Mouse (Mus musculus) brain, adult 2 months (tissue): ENCODE measurements at regions not wholly inside any gene's neighbourhood (a gene's known extent, or its start where the extent isn't known, plus 50 kb on each side); places are given as distances from the start of the nearest gene placed in this dataset.

Source experiments
- DNase-seq: peaks from one replicate; pipeline ENCODE4 v3.0.0; 2011; ENCODE audit warnings: low read depth, low spot score

DNA sequence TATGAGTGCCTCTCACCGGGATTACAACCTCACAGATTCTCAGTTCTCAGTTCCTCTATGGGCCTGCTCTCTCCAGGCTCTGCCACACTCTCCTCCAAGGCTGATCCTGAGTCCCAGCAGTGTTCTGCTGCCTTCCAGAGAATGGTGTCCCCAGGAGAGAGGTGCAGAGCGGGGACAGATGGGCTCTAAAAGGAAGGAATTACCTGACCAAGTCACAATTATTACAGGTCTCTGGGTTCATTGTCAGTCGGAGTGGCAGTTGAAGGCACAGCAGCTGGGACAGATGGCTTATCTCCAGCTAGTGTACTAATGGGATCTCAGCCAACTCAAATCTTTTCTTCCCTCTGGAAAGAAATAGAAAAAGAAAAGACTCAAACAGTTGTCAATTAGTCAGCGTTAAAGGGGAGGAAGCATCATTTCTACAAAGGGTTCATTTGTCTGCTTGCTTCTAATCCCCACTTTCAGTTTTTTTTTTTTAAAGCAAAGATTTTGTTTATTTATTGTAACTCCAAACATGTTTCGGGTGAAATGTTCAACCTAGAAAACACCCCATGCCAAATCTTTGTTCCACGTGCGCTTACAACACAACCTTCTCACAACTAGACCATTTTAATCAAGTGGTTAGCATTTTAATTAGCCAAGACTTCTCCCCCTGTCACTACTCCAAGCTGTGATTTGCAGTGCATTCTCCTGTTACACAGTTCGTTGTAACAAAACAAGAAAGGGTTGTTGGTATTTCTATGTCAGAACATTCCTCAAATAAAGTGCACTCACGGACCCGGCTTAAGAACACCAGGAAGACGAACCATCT is 304.3 kb upstream of the Sox11 start:
- peak; percentile 20 for DNase-seq

DNA sequence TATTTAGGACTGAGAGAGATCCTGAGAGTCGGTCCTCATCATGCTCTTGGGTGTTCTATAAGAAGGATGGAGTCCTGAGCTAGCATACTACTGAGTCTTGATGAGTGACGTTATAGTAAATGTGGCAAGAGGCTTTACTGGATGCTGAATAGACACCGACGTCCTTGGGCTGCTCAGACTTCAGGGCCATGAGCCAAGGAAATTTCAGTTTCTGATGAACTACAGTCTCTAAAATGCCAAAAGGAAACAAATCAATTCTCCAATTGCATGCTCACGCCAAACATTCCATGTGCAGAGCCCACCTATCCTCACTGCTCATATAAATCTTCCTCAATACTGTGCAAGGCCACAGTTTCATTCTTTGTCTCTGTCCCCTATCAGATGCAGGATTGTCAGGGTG is 277.2 kb upstream of the Sox11 start:
- DNase-seq, result no peak

DNA sequence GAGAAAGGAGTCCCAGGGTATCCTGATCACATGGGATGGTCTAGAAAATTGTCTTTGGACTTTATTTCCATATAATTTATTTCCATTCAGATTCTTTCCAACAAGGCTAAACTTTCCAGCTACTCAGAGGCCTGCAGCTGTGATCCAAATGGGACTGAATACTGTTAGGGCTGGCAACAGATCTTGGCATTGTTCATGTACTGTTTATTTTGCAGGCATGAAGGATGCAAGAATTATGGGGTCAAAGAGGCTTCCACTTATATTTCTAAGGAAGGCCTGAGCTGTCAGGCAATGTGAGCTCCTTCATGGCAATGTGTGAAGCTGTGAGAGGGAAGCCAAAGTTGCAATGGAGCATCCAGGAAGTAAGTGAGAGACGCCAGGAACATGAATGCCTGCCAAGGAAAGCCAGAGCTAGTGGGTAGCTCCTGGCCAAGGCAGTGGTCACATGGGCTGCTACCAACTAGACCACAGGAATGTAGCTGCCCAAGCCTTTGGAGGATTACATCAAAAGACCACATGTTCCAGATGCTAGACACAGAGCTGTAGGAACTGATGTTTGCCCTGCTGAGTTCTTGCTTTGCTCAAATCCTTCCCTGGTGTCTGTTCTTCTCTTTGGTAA is 261.8 kb upstream of the Sox11 start:
- no peak for DNase-seq

DNA sequence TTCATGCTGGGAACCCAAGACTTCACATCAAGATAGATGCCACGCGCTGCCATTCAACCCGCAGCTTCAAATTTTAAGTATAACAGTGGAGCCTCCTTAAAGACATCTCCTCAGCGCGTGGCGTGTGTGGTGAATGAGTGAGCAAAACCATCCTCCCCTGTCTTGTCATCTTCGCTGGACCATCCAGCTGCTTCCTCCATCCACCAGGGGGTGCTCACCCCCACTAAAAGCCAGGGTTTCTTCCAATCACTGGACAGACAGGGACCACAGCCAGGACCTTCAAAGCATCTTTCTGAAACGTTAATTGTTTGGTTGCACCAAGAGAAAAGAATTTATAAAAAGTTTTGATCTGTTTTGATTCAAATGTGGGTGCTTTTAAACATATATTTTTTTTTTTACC is 256.8 kb upstream of the Sox11 start:
- DNase-seq, result peak; percentile 67

DNA sequence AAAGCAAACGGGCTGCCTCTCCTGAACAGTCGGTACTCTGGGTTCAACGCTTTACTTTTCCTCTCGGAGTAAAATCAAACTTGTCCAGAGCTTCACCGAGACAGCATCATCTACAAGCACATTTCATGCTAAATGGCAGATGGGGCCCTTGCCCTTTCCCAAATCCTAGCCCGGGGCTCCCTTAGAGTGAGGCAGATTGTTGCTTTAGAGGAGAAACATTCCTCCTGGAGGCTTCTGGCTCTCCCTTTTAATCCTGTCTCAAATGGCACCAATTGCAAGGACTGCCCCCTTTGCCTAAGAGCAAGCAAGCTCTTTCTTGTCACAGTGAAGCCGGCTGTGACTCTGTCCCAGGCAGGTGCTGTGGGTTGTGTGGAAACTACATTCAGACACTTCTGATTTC is 255.5 kb upstream of the Sox11 start:
- DNase-seq, result peak; percentile 8

DNA sequence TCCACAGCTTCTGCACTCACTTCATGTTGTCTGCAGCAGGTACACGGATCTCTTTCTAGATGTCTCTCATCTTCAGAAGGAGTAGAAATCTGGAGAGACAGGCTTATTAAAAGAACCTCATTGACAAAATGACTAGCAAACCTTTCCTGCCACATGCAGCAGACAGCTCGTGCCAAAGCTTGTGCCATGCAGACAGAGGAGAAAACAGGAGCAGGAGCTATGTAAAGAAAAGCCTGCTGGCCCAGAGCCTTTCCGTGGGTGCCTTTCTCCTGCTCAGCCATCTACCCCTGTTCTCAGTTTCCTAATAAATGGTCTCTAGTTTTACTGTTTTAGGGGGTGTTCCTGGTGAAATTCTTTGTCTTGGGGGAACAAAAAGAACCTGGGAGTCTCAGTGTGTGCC is 254.9 kb upstream of the Sox11 start:
- DNase-seq, result peak; percentile 34

DNA sequence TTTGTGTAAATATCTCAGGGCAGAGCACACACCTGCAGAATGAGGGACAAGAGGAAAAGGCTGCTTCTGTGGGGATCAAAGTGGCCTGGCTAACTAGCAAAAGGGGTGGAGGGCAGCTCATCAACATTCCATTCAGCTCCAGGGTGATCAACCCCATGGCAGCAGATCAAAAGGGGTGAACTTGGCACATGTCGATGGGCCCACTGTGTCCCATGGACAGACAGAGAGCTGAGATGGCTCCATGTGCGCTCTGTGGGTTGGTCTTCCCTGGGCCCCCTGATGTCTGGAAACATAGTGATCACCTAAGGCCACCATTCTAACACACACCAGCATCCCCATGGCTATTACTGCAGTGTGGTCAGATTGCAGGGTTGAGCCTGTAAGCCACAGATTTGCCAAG is 253.2 kb upstream of the Sox11 start:
- DNase-seq, result no peak

DNA sequence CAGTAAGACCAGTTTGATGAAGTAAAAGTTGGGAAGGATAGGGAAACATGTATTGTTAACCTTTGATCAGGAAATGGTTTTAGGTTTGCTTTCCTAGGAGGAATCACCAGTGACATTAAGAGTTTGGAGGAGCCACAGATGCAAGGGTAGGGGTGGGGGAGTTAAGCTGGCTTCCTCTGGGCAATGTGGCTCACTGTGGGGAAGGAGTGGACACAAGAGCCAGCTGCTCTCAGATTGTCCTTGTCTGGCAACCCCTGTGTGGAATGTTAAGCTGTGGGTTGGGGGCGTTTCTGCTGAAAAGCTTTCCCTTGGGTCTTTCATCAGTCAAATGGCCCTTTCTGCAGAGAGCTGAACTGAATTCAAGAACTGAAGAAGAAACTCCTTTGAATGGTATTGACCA is 251.1 kb upstream of the Sox11 start:
- no peak for DNase-seq

DNA sequence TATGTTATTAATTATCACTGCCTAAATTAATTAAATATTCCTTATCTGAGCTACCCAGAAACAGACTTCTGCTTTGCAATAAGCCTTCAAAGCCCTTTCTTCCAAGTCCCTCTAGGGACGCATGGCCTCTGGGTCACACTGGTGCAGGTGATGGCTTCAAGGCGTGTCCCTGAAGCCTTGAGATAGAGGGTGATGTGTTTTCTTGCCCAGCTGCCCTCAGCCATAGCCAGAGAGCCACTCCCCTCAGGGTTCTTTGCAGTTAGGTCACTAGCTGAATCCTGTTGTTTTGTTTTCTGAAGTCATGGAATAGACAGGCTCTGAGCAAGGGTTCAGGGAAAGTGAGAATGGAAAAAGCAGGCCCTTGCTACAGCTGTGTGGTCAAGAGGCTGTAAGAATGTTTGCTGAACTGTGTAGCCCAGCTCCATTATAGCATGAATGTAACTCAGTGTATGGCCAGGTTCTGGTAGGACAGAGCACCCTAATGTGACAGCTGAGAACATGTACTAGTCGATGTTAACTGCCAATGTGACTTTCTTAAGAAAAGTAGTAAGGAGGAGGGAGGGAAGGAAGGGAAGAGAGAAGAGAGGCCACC is 233.8 kb upstream of the Sox11 start:
- no peak for DNase-seq

DNA sequence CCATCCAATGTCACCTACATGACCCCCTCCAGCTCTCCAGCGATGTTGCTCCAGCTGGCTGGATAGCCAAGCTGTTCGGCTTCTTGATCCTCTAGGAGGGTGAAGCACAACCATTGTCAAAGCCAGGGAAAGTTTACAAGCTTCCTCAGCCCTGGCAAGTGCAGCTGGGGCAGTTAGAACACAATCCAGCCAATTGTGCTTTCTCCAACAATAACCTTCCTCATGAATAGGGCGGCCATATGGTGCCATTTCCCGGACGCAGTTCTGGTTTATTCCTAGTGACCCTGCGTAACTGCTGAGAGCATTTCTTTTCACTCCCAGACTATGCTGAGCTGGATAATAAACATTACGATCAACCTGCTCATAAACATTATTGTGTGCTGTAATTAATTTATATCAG is 233.3 kb upstream of the Sox11 start:
- peak; percentile 53 for DNase-seq

DNA sequence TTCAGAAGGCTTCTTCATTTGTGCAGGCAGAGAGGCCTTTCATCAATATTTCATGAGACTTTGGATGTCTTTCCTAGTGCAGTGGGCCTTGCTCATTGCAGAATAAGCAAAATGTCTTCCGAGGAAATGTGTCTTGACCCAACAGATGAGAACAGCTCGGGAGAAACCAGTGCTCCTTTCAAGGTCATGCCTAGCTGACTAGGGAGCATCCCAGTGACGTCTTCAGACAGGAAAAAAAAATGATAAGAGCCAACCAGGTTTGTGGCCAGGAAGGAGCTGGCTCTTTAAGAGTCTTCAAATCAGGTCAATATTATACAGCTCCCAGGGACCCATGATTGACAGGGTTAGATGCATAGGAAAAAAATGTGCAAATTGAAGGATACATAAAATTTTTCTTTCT is 224.9 kb upstream of the Sox11 start:
- DNase-seq, result no peak

DNA sequence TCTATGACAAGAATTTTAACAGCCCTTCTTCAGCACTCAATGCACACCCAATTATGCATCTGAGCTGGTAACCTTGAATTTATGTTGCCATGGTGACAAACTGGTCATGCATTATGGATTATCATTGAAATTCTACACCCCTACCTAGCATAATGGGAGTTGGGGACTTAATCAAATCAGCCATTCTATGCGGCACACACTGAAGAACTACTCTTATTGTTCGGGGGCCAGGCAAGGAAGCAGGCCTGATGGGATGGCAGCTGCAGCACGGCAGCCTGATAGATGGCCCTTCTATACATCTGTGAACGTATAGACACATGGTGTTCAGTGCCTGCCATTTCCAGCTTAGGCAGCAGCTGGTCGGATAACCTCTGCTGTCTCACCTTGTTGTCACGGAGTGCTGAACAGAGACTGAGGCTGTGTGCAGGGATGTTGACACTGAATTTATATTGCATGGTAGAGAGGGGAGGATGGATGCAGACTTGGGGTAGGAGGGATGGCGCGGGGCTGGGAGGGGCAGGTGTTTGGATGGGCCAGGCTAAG is 223.7 kb upstream of the Sox11 start:
- peak; percentile 7 for DNase-seq

DNA sequence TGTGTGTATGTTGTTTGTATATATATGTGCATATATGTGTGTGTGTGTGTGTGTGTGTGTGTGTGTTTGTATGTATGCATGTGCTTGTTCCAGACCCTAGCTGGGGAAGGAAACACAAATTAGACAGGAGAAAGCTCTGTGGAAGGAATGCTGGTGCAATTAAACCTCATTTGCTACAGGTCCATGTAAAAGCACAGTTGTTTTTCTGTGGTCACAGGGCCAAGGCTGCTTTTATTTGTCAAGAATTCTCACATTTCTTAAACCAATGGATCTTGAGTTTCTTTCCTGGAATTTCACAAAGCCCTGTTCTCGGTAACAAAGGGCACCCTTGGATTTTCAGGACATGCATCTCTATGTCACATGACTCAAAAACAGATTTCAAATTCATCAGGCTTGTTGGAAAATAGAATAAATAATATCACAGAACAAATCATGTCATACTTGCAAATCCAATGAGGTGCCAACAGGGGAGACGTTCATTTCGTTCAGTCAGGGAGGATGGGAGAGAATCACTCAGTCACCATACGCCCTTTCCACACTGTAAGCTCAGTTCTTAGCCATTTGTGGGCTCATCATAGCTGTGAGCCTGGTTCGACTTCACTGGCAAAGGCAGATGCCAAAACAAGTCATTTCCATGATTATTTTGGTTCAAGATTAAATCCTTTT is 222.4 kb upstream of the Sox11 start:
- no peak for DNase-seq

DNA sequence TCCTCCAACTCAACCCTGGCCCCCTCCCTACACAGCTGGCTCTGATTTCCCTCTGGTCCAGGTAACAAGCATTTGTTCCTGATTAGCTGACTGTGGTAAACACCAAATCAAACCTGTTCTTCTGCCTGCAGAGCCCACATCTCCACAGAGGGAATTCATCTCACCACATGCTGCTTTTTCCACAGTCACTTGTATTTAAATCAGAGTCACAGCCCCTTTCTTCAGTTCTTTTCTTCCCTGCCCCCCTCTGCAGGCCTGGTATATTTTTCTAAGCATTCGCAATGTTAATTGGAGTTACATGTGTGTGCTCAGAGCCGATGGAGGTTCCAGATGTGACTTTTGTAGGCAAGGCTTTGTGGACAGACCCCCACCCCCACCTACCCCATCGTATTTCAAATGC is 221.5 kb upstream of the Sox11 start:
- DNase-seq, result no peak

DNA sequence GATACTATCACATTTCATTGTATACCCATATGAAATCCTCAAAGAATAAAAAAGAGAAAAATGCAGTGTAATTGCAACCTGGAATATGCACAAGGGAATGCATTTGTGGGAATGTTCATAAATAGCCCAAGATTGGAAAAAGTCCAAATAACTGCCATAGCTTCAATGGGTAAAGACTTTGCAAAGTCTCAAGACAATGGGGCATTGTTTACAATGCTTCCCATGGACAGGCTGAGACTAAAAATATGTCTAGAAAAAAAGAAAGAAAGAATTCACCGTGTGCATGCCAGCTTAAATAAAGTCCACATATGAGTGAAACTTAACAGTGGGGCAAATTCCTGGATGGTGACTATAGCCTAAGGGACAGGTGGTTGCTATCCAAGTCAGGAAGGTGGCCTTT is 210.4 kb upstream of the Sox11 start:
- DNase-seq, result no peak

DNA sequence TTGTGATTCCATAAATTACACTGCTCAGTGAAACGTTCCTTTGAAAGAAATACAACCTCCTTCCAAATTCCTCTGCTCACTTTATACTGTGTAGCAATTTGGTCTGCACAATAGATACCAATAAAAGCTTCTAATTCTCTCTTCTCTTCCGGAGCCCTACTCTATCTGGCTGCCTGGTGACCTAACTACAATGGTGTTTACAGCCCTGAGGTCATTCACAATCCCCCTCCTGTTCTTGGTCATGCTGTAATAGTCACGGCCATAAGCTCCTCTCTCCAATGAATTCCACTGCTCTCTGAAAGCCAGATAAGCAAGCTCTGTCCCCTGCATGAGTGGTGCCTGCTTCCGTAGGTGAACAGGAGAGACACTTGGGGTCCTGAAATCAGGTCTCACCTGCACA is 195.8 kb upstream of the Sox11 start:
- no peak for DNase-seq

DNA sequence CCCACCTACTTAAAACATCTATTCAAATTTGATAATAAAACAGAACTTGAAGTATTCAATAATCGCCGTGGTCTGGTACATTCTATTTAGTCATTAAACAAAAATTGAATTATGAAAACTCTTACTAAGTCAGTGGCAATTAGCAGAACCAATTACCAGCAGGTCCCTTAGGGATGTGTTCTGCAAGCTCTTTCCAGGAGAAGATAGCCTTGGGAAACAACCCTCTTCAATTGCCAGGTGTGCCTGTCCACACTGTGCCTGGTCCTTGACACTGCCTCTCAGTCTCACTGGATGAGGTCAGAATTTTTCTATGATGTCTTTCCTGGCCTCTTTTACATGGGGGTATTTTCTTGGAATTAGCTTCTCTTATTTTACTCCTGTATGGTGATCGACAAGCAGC is 195.1 kb upstream of the Sox11 start:
- DNase-seq, result peak; percentile 11

DNA sequence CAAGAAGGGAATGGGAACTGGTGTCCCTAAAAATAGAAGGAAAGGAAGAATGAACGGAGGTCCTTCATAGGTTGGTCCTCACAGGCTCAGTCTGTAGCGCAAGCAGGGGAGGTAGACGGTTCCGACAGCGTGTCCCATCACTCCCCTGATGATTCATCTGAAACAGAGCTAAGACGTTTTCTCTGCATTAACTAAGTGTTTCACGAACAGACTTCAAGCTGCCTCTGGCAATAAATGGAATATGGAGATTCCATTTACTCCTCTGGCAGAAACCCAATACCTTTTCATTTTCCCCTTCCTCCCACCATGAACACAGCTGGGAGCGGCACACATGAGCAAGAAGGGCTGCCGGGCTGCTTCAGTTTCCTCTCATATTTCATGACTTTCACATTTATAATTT is 194.6 kb upstream of the Sox11 start:
- DNase-seq, result peak; percentile 36

DNA sequence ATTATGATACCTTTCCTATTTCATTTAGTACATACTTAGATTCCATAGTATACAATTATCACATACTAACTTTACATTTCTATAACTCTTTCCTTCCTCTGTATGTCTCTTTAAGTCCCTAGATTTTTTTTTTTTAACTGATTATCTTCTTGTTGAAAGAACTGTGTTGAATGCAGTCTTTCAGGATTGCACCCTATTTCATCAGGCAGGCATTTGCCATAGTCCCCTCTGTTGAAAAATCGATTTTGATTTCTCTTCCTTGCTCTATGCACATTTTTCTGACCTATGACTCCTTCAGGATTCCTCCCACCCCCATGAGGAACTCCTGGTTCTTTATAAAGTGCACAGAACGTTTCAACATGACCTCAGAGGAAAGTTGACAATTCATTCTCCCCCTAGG is 183.2 kb upstream of the Sox11 start:
- DNase-seq, result no peak

DNA sequence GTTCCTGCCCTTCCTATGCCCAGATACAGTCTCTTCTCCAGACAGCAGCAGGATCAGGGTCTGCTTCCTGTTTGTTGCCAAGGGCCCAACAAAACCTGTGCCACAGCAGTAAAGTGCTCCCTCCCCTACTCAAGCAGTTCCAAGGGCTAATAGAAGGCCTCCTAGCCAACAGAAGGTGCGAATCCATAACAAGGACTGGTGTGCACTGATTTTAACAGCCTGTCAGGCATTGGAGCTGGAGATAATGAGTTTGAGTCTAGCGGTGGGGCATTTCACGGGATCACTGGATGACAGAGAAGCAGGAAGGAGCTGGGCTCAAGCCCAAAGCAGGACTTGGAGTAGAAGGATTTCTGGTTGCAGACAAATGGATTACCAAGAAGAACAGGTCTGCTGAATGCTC is 170.9 kb upstream of the Sox11 start:
- DNase-seq, result no peak

DNA sequence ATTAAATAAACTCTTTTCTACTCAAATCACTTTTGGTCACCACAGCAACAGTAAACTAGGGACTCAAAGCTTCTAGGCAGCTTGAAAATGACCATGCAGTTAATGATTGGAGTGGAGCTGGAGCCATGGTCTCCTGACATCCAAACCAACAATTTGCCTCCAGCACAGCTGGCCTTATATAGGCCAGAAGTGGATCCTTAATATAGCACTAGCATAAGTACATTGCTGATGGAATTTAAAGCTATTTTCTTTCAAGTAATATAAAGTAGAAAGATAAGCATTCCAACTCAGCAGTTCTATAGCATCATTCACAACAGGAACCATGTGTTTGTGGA is 165.8 kb upstream of the Sox11 start:
- DNase-seq, result no peak

DNA sequence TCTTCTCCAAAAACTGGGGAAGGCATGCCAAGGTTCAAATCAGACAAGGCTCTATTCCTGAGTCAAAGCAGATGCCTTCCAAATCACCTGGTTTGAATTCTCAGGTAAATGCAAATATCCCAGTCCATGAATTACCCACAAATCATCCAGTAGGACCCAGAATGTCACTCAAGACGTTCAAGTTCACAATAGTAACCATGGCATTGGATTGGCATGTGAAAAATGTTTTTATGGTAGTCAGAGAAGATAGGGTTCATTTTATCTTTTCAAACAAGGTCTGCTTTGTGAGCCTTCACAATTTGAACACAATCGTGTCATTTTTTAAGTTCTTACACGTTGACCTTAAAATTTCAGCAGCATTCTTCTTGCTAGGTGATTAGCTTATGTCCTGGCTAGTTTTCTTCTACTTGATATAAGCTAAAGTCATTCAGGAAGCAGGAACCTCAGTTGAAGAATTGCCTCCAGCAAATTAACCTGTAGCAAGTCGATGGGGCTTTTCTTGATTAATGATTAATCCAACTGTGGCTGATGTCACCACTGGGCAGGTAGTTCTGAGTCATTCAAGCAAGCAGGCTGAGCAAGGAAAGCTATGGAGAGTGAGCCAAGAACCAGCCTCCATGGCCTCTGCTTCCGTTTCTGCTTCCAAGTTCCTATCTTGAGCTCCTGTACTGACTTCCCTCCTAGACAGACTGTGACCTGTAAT is 165.3 kb upstream of the Sox11 start:
- DNase-seq, result no peak
